Mouse (Mus musculus): ENCODE results near the gene Susd1. TPM values are rescaled to one million over a fixed set of nuclear protein-coding genes. Genes with fewer than 3 reads are reported as not detected.

Gene Susd1
- polyA plus RNA-seq, 1 experiment from 2014 or later: 0.70 TPM

GRCm38 (mm10) chr4:59422025-59422783 is 16.2 kb downstream of the Susd1 start:
- Histone ChIP-seq H3K9me3 (replicated peaks; ENCODE audit: control insufficient read depth, low read length) (no peaks in the 10 kb centered on the region), H3K27ac (ENCODE audit: low read depth, low read length) (no peak overlapping the region), H3K9ac (ENCODE audit: low read length) (no peak overlapping the region), H3K36me3 (ENCODE audit: control insufficient read depth, insufficient read depth, low read length) (no peaks in the 10 kb centered on the region), H3K4me1 (ENCODE audit: control insufficient read depth, insufficient read depth, low read length) (peaks cover 3% of the 10 kb centered on the region; the same call in 1 of the 2 replicates), H3K27me3 (replicated peaks; ENCODE audit: control insufficient read depth, insufficient read depth, low read length) (no peaks in the 10 kb centered on the region), H3K4me2 (ENCODE audit: low read length) (no peak overlapping the region), H3K4me3 (ENCODE audit: low read depth, low read length) (no peak overlapping the region)
- WGBS: 48% methylated on average over 5 of the region's 5 CpGs
- ATAC-seq (peak; percentile 72), DNase-seq (ENCODE audit: low spot score) (peak; percentile 54)

DNA sequence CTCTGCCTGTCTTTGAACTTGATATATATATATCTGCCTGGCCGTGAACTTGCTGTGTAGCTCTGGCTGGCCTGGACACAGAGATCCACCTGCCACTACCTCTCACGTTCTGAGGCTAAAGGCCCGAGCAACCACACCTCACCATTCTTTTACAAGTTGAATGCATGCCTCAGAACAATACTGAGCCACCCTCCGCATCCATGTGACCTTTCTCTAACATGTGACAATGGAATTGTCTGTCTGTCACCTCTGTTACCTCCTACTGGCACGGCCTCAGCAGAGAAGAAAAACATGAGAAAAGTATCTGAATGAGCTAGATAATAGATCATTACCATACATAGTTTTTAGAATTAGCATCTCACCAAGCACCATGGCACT is 17.1 kb downstream of the Susd1 start:
- peaks cover 3% of the 10 kb centered on the region; the same call in 1 of the 2 replicates for H3K4me1 ChIP-seq (ENCODE audit: control insufficient read depth, insufficient read depth, low read length)
- WGBS: 49% methylated on average over 5 of the region's 5 CpGs
- no peak for DNase-seq (ENCODE audit: low spot score)
- H3K9ac ChIP-seq (ENCODE audit: low read length): no peak overlapping the region
- no peak for ATAC-seq
- no peak overlapping the region for H3K4me3 ChIP-seq (ENCODE audit: low read depth, low read length)
- no peak overlapping the region for H3K4me2 ChIP-seq (ENCODE audit: low read length)
- no peaks in the 10 kb centered on the region for H3K27me3 ChIP-seq (replicated peaks; ENCODE audit: control insufficient read depth, insufficient read depth, low read length)
- H3K27ac ChIP-seq (ENCODE audit: low read depth, low read length): no peak overlapping the region
- no peaks in the 10 kb centered on the region for H3K9me3 ChIP-seq (replicated peaks; ENCODE audit: control insufficient read depth, low read length)
- H3K36me3 ChIP-seq (ENCODE audit: control insufficient read depth, insufficient read depth, low read length): no peaks in the 10 kb centered on the region

GRCm38 (mm10) chr4:59420695-59421368 is 17.6 kb downstream of the Susd1 start:
- Histone ChIP-seq H3K27ac (ENCODE audit: low read depth, low read length) (no peak overlapping the region), H3K4me3 (ENCODE audit: low read depth, low read length) (no peak overlapping the region), H3K9ac (ENCODE audit: low read length) (no peak overlapping the region), H3K36me3 (ENCODE audit: control insufficient read depth, insufficient read depth, low read length) (no peaks in the 10 kb centered on the region), H3K9me3 (replicated peaks; ENCODE audit: control insufficient read depth, low read length) (no peaks in the 10 kb centered on the region), H3K4me1 (ENCODE audit: control insufficient read depth, insufficient read depth, low read length) (peaks cover 3% of the 10 kb centered on the region; the same call in 1 of the 2 replicates), H3K4me2 (ENCODE audit: low read length) (no peak overlapping the region), H3K27me3 (replicated peaks; ENCODE audit: control insufficient read depth, insufficient read depth, low read length) (no peaks in the 10 kb centered on the region)
- DNase-seq (ENCODE audit: low spot score): no peak
- no peak for ATAC-seq
- 82% methylated on average over 7 of the region's 7 CpGs for WGBS

DNA sequence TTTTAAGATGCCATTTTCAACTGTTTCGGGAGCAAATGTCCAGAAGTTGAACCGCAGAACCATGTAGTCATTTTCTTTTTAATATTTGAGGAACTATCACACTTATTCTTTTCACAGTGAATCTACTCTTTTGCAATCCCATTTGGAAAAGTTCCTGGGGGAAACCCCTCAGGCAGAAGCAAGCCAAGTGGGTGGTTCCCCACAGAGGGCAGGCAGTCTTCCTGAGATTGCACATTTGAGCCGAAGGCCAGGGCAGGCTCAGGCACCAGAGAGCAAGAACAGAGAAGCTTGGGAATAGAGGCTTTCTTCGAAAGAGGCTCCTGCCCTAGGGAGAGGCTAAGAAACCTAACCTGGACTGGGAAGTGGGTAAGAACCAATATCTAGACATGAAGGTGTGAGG is 19.2 kb downstream of the Susd1 start:
- Histone ChIP-seq H3K4me3 (ENCODE audit: low read depth, low read length) (no peak overlapping the region), H3K9ac (ENCODE audit: low read length) (no peak overlapping the region), H3K4me2 (ENCODE audit: low read length) (no peak overlapping the region), H3K9me3 (replicated peaks; ENCODE audit: control insufficient read depth, low read length) (no peaks in the 10 kb centered on the region), H3K27ac (ENCODE audit: low read depth, low read length) (no peak overlapping the region), H3K36me3 (ENCODE audit: control insufficient read depth, insufficient read depth, low read length) (no peaks in the 10 kb centered on the region), H3K27me3 (replicated peaks; ENCODE audit: control insufficient read depth, insufficient read depth, low read length) (no peaks in the 10 kb centered on the region), H3K4me1 (ENCODE audit: control insufficient read depth, insufficient read depth, low read length) (peaks cover 3% of the 10 kb centered on the region; the same call in 1 of the 2 replicates)
- no peak for DNase-seq (ENCODE audit: low spot score)
- ATAC-seq: no peak
- WGBS: 89% methylated on average over 4 of the region's 4 CpGs

DNA sequence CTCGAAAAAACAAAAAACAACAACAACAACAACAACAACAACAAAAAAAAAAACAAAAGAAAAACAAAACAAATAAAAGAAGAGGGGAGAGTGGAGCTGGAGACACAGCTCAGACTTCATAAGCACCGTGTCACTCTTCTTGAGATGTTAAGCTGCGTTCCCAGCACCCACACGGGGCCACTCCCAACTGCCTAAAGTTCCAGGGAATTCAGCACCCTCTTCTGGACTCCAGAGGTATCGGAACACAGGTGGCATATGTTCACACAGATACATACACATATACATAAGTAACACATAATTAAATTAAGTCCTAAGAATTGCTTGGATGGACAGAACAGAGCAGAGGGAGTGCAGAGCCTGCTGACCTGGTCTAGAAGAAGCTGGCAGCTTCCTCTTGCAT is 25.0 kb downstream of the Susd1 start:
- WGBS: 93% methylated on average over 5 of the region's 5 CpGs
- no peaks in the 10 kb centered on the region for H3K27me3 ChIP-seq (replicated peaks; ENCODE audit: control insufficient read depth, insufficient read depth, low read length)
- H3K9ac ChIP-seq (ENCODE audit: low read length): no peak overlapping the region
- no peaks in the 10 kb centered on the region for H3K4me1 ChIP-seq (ENCODE audit: control insufficient read depth, insufficient read depth, low read length)
- H3K4me3 ChIP-seq (ENCODE audit: low read depth, low read length): no peak overlapping the region
- no peaks in the 10 kb centered on the region for H3K36me3 ChIP-seq (ENCODE audit: control insufficient read depth, insufficient read depth, low read length)
- no peak overlapping the region for H3K27ac ChIP-seq (ENCODE audit: low read depth, low read length)
- DNase-seq (ENCODE audit: low spot score) (no peak), ATAC-seq (no peak)
- H3K4me2 ChIP-seq (ENCODE audit: low read length): no peak overlapping the region
- no peaks in the 10 kb centered on the region for H3K9me3 ChIP-seq (replicated peaks; ENCODE audit: control insufficient read depth, low read length)

DNA sequence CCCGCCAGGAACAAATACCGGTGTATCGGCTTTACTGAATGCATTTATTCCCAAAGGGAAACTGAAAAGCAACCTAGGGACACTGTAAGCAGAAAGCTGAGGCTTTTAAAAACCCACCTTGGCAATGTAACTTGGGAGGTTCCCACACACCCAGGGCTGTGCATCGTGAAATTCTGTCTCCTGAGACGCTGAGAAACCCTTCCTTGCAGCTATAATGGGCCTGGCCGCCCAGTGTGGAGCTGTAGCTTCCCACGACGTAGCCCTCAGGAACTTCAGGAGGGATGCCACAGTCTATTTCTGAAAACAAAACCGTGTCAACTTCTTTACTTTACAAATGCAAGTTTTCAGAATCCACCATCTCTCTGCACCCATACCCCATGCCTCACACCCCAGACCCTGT is 27.3 kb downstream of the Susd1 start:
- no peaks in the 10 kb centered on the region for H3K36me3 ChIP-seq (ENCODE audit: control insufficient read depth, insufficient read depth, low read length)
- H3K9ac ChIP-seq (ENCODE audit: low read length): no peak overlapping the region
- no peaks in the 10 kb centered on the region for H3K9me3 ChIP-seq (replicated peaks; ENCODE audit: control insufficient read depth, low read length)
- H3K4me2 ChIP-seq (ENCODE audit: low read length): no peak overlapping the region
- ATAC-seq: no peak
- WGBS: 89% methylated on average over 9 of the region's 9 CpGs
- H3K4me3 ChIP-seq (ENCODE audit: low read depth, low read length): no peak overlapping the region
- H3K27me3 ChIP-seq (replicated peaks; ENCODE audit: control insufficient read depth, insufficient read depth, low read length): no peaks in the 10 kb centered on the region
- H3K4me1 ChIP-seq (ENCODE audit: control insufficient read depth, insufficient read depth, low read length): no peaks in the 10 kb centered on the region
- no peak overlapping the region for H3K27ac ChIP-seq (ENCODE audit: low read depth, low read length)
- no peak for DNase-seq (ENCODE audit: low spot score)

DNA sequence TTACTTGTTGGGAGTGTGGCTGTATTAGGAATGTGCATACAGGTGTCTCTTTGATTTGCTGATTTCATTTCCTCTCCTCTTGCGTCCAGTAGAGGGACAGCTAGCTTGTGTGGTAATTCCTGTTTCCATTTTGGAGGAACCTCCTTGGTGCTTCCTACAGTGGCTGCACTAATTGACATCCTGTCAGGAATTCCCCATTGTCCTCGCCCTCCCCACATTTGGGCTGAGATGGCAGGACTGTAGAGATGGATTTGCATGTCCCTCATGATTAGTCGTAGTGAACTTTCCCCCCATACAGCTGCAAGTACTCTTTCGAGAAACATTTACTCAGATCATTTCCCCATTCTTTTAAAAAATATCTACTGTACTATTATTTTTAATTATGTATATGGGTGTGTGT is 30.7 kb downstream of the Susd1 start:
- ATAC-seq (no peak), DNase-seq (ENCODE audit: low spot score) (no peak)
- Histone ChIP-seq H3K9me3 (replicated peaks; ENCODE audit: control insufficient read depth, low read length) (no peaks in the 10 kb centered on the region), H3K27me3 (replicated peaks; ENCODE audit: control insufficient read depth, insufficient read depth, low read length) (no peaks in the 10 kb centered on the region), H3K4me2 (ENCODE audit: low read length) (no peak overlapping the region), H3K27ac (ENCODE audit: low read depth, low read length) (no peak overlapping the region), H3K4me1 (ENCODE audit: control insufficient read depth, insufficient read depth, low read length) (no peaks in the 10 kb centered on the region), H3K4me3 (ENCODE audit: low read depth, low read length) (no peak overlapping the region), H3K9ac (ENCODE audit: low read length) (no peak overlapping the region), H3K36me3 (ENCODE audit: control insufficient read depth, insufficient read depth, low read length) (no peaks in the 10 kb centered on the region)
- WGBS: 76% methylated on average over 4 of the region's 4 CpGs

DNA sequence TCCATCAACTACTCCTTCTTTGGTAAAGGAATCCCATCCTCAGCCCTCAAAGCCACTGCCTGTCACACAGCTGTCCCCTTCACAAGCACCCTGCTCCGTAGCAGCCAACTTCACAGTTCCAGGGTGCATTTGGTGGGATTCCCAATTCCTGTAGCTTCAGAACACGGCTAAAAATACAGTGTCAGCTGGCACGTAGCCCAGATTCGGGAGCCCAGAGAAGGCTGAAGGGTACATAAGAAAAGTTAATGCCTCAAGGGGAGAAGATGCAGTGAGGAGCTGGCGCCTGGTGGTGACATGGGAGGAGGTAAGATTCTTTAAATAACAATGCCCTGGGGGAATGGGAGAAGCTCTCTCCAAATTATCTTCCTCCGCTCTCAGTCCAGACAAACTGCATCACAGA is 34.1 kb downstream of the Susd1 start:
- ATAC-seq (no peak), DNase-seq (ENCODE audit: low spot score) (peak; percentile 41)
- Histone ChIP-seq H3K27ac (ENCODE audit: low read depth, low read length) (no peak overlapping the region), H3K4me2 (ENCODE audit: low read length) (no peak overlapping the region), H3K36me3 (ENCODE audit: control insufficient read depth, insufficient read depth, low read length) (no peaks in the 10 kb centered on the region), H3K27me3 (replicated peaks; ENCODE audit: control insufficient read depth, insufficient read depth, low read length) (no peaks in the 10 kb centered on the region), H3K9ac (ENCODE audit: low read length) (no peak overlapping the region), H3K9me3 (replicated peaks; ENCODE audit: control insufficient read depth, low read length) (no peaks in the 10 kb centered on the region), H3K4me1 (ENCODE audit: control insufficient read depth, insufficient read depth, low read length) (no peaks in the 10 kb centered on the region), H3K4me3 (ENCODE audit: low read depth, low read length) (no peak overlapping the region)
- WGBS: 47% methylated on average over 6 of the region's 6 CpGs

GRCm38 (mm10) chr4:59400931-59401330 is 37.5 kb downstream of the Susd1 start:
- H3K27ac ChIP-seq (ENCODE audit: low read depth, low read length): no peak overlapping the region
- H3K9me3 ChIP-seq (replicated peaks; ENCODE audit: control insufficient read depth, low read length): no peaks in the 10 kb centered on the region
- no peak overlapping the region for H3K9ac ChIP-seq (ENCODE audit: low read length)
- WGBS: 16% methylated on average over 10 of the region's 10 CpGs
- no peaks in the 10 kb centered on the region for H3K36me3 ChIP-seq (ENCODE audit: control insufficient read depth, insufficient read depth, low read length)
- DNase-seq (ENCODE audit: low spot score): peak; percentile 16
- no peak overlapping the region for H3K4me2 ChIP-seq (ENCODE audit: low read length)
- H3K4me1 ChIP-seq (ENCODE audit: control insufficient read depth, insufficient read depth, low read length): no peaks in the 10 kb centered on the region
- H3K4me3 ChIP-seq (ENCODE audit: low read depth, low read length): no peak overlapping the region
- no peaks in the 10 kb centered on the region for H3K27me3 ChIP-seq (replicated peaks; ENCODE audit: control insufficient read depth, insufficient read depth, low read length)
- no peak for ATAC-seq

All from forebrain, embryonic 14.5 days (tissue).